Mouse (Mus musculus) cortical plate, adult 2 months (tissue): ENCODE results near the gene Scrg1.

Experiments
- CTCF ChIP-seq: fragments of 200-500 bp; IDR thresholded peaks from 2 replicates; pipeline ENCODE4 v1.5.1; 2011; ENCODE audit warnings: mild to moderate bottlenecking, control low read depth, low read length; ENCODE audit not compliant: insufficient read depth; ENCODE audit errors: extremely low read depth
- POLR2A ChIP-seq: fragments of 200-500 bp; IDR thresholded peaks from 2 replicates; pipeline ENCODE4 v1.6.1; 2011; ENCODE audit warnings: mild to moderate bottlenecking, low read length, control low read depth; ENCODE audit not compliant: insufficient read depth; ENCODE audit errors: extremely low read depth

DNA sequence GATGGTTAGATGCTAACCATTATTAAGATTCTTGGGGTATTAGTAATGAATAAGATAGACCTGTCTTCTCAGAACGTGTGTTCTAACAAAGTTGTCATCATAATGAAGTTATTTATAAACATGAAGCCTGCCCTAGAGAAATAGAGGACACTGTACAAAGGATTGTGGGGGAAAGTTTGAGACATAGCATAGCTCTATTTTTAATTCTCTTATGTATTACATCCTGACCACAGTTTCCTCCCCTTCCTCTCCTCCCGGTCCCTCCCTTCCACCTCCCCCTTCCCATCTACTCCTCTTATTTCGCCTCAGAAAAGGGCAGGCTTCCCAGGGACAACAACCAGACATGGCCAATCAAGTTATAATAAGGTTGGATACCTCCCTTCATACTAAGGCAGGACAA lies 22.7 kb downstream of the Scrg1 start:
- TF ChIP-seq CTCF (no peak), POLR2A (no peak)
